Mouse (Mus musculus) forebrain, embryonic 11.5 days (tissue): Measurements from ENCODE around the gene Dusp14. TPM values are rescaled to one million over a fixed set of nuclear protein-coding genes. Genes with fewer than 3 reads are reported as not detected.

Experiments
- ATAC-seq: fragments of 200-750 bp; cut with Nextera tagmentation; replicated peaks from 2 replicates; pipeline ENCODE4 v1.8.0; 2017; ENCODE audit warnings: moderate TSS enrichment; ENCODE audit not compliant: low FRiP score
- DNase-seq: peaks from one replicate; pipeline ENCODE4 v3.0.0-alpha.2; 2017; ENCODE audit warnings: low spot score
- H3K27ac ChIP-seq: fragments of 300-500 bp; sonication (generic); 2 replicates; pipeline ENCODE4 v1.5.1; 2014; ENCODE audit warnings: low read depth, low read length
- H3K27me3 ChIP-seq: fragments of 300-500 bp; sonication (generic); 2 replicates; pipeline ENCODE4 v1.6.1; 2014; ENCODE audit warnings: mild to moderate bottlenecking, low read length, mixed read lengths; ENCODE audit not compliant: control insufficient read depth, insufficient read depth
- H3K36me3 ChIP-seq: fragments of 300-500 bp; sonication (generic); 2 replicates; pipeline ENCODE4 v1.6.1; 2014; ENCODE audit warnings: mild to moderate bottlenecking, low read length, moderate library complexity, mixed read lengths; ENCODE audit not compliant: control insufficient read depth, insufficient read depth
- H3K4me1 ChIP-seq: fragments of 300-500 bp; sonication (generic); replicated peaks from 2 replicates; pipeline ENCODE4 v1.6.1; 2014; ENCODE audit warnings: low read length, mixed read lengths; ENCODE audit not compliant: control insufficient read depth, insufficient read depth
- H3K4me2 ChIP-seq: fragments of 300-500 bp; sonication (generic); 2 replicates; pipeline ENCODE4 v1.6.1; 2014; ENCODE audit warnings: low read depth, mild to moderate bottlenecking, low read length, moderate library complexity, mixed read lengths; ENCODE audit not compliant: severe bottlenecking
- H3K4me3 ChIP-seq: fragments of 300-500 bp; sonication (generic); 2 replicates; pipeline ENCODE4 v1.5.1; 2014; ENCODE audit warnings: low read depth, low read length
- H3K9ac ChIP-seq: fragments of 300-500 bp; sonication (generic); 2 replicates; pipeline ENCODE4 v1.6.1; 2014; ENCODE audit warnings: low read length
- H3K9me3 ChIP-seq: fragments of 300-500 bp; sonication (generic); 2 replicates; pipeline ENCODE4 v1.6.1; 2016; ENCODE audit warnings: low read length, mixed read lengths; ENCODE audit not compliant: control insufficient read depth
- WGBS: fragments of 180-500 bp; shearing (Covaris S2); extraction: QIAGEN DNeasy Blood & Tissue Kit; methylation state at CpG from one replicate; pipeline ENCODE4 v1.1.7; 2014; 5-methylcytosine and 5-hydroxymethylcytosine counted together
- polyA plus RNA-seq: library from polyadenylated mRNA; unstranded; fragments of >200 nt; fragmentation: Nextera tagmentation; extraction: Ambion mirVana; gene quantifications from 2 replicates; pipeline ENCODE4 v1.2.1, GENCODE M21; 2014

Dusp14 gene
- polyA plus RNA-seq, 1 experiment from 2014 or later, result 12.8 TPM

DNA sequence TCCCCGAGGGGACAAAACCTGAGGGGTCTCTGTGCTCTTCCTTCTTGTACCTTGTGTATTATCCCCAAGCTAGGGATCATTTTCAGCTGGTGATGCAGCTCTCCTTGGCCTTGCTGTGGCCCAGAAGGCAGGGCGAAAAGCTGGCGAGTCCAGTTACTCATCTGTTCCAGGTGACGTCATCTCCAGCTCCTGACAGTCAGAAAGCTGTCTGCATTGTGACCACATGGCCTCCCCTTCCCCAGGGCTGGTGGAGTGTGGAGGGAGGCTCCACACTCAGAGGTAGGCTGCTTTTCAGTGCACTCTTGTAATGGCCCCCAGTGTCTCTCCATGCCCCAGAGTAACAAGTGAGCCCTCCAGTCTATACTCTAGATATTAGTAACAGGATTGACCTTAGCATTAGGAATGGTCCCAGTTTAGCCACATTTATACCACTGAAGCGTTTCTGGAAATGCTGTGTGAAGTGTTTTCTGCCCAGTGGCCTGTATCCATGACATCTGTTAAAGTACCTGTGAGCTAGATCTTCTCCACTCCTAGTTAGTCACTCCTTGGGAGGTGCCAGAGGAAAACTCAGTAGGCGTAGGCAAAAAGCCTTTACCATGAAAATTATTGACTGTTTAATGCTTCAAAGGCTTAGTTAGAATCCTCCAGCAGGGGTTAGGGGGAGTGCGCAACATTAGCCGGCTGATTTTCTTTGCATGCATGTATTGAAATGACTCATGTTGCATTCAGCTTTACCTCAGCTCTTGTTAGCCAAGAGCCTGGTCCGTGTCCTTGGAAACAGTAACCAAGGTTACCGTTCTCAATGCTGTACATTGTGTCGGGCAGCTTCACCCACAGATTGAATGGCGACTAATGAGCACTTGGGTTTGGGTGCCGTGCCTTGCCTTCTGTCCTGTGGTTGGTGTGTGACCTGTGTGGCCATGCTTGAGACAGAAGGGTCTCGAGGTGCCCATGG is 26.0 kb downstream of the Dusp14 start:
- peak overlapping the region; percentile 22; the same call in 1 of the 2 replicates for H3K4me2 ChIP-seq
- H3K4me1 ChIP-seq, result peaks cover 29% of the 10 kb centered on the region
- peak; percentile 97 for ATAC-seq
- no peak overlapping the region for H3K4me3 ChIP-seq
- no peaks in the 10 kb centered on the region for H3K9me3 ChIP-seq
- H3K27ac ChIP-seq, result peak overlapping the region; percentile 74
- 0 out of 2 replicates have a peak overlapping the region, but pooled peaks have one; percentile 25 for H3K9ac ChIP-seq
- H3K27me3 ChIP-seq, result no peaks in the 10 kb centered on the region
- WGBS, result 22% methylated on average over 14 of the region's 14 CpGs
- peak; percentile 84 for DNase-seq
- no peaks in the 10 kb centered on the region; the same call in 1 of the 2 replicates for H3K36me3 ChIP-seq

DNA sequence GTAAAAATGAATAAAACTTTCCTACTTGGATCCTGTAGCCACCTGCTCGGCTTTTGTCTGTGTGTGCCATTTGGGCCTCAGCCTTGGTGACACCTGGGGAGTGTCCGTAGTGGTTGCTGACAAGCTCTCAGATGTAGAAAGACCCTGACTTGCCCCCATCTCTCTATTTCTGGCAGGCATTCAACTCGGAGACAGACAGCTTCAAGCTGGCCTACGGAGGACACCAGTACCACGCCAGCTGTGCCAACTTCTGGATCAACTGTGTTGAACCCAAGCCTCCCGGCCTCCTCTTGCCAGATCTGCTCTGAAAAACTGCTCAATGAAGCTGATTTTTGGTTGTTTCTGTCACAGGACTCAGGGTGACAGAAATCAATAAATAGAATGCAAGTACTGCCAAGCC is 28.4 kb downstream of the Dusp14 start:
- DNase-seq, result no peak
- H3K4me1 ChIP-seq, result peaks cover 27% of the 10 kb centered on the region
- H3K4me3 ChIP-seq, result no peak overlapping the region
- no peaks in the 10 kb centered on the region; the same call in 1 of the 2 replicates for H3K36me3 ChIP-seq
- no peak overlapping the region for H3K4me2 ChIP-seq
- ATAC-seq, result no peak
- no peaks in the 10 kb centered on the region for H3K27me3 ChIP-seq
- 77% methylated on average over 6 of the region's 6 CpGs for WGBS
- H3K27ac ChIP-seq, result no peak overlapping the region
- no peak overlapping the region for H3K9ac ChIP-seq
- no peaks in the 10 kb centered on the region for H3K9me3 ChIP-seq

DNA sequence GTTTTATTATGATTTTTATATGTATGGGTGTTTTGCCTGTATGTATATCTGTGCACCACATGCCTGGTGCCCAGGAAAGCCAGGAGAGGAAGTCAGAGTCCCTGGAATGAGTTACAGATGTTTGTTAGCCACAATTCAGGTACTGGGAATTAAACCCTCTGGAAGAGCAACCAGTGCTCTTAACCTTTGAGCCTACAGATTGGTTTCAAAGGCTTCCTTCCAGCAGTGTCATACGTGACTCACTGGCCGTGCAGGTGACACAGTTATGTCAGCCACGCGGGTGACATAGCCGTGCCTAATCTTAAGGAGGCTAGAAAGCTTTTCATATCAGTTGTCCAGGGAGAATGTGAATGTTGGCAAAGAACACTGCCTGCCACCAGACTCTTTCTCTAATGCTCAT is 35.4 kb downstream of the Dusp14 start:
- Histone ChIP-seq H3K4me2 (no peak overlapping the region), H3K9ac (no peak overlapping the region), H3K9me3 (no peaks in the 10 kb centered on the region), H3K27me3 (no peaks in the 10 kb centered on the region), H3K27ac (no peak overlapping the region), H3K4me3 (no peak overlapping the region), H3K36me3 (no peaks in the 10 kb centered on the region; the same call in 1 of the 2 replicates), H3K4me1 (no peaks in the 10 kb centered on the region)
- DNase-seq, result no peak
- WGBS, result 88% methylated on average over 5 of the region's 5 CpGs
- no peak for ATAC-seq

DNA sequence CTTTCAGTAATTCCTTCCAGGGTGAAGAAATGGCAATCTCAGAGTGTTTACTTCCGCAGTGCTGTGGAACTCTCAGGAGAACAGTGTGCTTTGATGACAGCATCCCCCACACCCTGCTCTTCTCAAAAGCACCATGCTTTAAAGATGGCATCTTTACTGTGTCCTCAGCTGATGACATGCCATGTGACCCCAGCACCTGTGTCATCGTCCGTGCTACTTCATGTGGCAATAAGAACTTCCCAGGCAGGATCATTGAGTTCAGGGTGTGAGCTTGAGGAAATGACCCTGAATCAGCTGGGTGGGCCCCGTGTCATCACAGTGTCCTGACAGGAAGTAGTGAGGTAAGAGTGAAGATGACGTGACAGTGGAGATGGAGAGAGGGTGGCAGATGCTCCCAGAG is 36.5 kb downstream of the Dusp14 start:
- WGBS, result 91% methylated on average over 5 of the region's 5 CpGs
- Histone ChIP-seq H3K9ac (no peak overlapping the region), H3K27me3 (no peaks in the 10 kb centered on the region), H3K4me3 (no peak overlapping the region), H3K4me2 (no peak overlapping the region), H3K4me1 (no peaks in the 10 kb centered on the region), H3K36me3 (no peaks in the 10 kb centered on the region; the same call in 1 of the 2 replicates), H3K27ac (no peak overlapping the region), H3K9me3 (no peaks in the 10 kb centered on the region)
- ATAC-seq, result no peak
- no peak for DNase-seq

DNA sequence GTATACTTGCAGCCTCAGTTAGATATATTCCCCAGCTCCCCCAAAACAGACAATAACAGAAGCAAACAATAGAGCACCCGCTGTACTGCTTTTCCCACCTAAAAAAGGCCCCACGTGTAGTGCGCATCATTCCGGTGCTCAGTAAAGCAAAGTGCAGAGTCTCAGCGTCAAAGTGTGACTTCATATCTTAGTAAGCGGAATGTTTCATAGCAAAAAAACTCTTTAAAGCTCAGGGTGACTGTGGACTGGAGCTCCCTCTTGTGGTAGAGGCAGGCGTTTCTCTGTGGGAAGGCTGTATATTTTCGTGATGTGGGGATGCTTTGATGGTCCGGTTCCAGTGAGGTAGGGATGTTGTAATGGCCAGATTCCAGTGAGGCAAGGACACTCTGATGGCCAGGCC is 37.1 kb downstream of the Dusp14 start:
- WGBS, result 60% methylated on average over 9 of the region's 9 CpGs
- no peak overlapping the region for H3K9ac ChIP-seq
- ATAC-seq (no peak), DNase-seq (no peak)
- H3K27ac ChIP-seq, result no peak overlapping the region
- H3K9me3 ChIP-seq, result no peaks in the 10 kb centered on the region
- no peaks in the 10 kb centered on the region for H3K4me1 ChIP-seq
- H3K27me3 ChIP-seq, result no peaks in the 10 kb centered on the region
- no peaks in the 10 kb centered on the region; the same call in 1 of the 2 replicates for H3K36me3 ChIP-seq
- H3K4me2 ChIP-seq, result no peak overlapping the region
- no peak overlapping the region for H3K4me3 ChIP-seq

DNA sequence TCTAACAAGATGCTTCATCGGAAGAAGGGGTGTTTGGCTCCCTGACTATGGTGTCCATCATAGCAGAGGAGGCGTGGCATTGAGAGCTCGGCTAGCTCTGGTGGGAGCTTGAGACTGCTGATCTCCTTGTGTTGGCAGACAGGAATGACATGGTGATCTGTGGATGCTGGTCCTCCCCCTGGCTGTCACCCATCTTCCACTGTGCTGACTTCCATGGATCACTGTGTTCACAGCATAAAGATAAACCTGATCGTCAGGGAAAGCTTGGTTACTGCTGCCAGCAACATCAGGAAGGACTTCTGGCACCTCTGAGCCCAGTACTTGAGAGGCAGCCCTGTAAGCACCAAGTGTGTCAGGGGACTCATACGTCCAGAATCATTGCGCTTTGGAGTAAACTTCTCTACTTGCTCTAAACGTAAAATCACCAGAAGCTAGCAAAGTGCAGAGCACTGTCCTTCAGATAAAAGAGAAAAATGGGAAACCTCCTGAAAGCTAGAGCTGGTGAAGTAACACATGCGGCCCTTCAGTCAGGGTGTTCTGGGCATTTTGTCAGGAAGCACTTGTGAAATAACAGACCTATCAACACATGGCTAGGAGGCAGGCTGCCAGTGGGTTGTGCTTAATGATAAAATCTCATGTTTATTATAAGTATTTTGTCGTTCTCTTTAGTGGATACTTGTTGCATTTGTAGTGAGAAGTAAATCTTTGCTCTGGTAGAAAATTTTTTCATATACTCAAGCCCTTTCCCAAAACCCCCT is 40.6 kb downstream of the Dusp14 start:
- H3K27me3 ChIP-seq, result no peaks in the 10 kb centered on the region
- H3K4me1 ChIP-seq, result no peaks in the 10 kb centered on the region
- no peaks in the 10 kb centered on the region for H3K9me3 ChIP-seq
- no peak overlapping the region for H3K9ac ChIP-seq
- no peak for DNase-seq
- WGBS, result 90% methylated on average over 9 of the region's 9 CpGs
- no peak for ATAC-seq
- H3K4me2 ChIP-seq, result no peak overlapping the region
- no peak overlapping the region for H3K4me3 ChIP-seq
- peaks cover 10% of the 10 kb centered on the region for H3K36me3 ChIP-seq
- H3K27ac ChIP-seq, result no peak overlapping the region

DNA sequence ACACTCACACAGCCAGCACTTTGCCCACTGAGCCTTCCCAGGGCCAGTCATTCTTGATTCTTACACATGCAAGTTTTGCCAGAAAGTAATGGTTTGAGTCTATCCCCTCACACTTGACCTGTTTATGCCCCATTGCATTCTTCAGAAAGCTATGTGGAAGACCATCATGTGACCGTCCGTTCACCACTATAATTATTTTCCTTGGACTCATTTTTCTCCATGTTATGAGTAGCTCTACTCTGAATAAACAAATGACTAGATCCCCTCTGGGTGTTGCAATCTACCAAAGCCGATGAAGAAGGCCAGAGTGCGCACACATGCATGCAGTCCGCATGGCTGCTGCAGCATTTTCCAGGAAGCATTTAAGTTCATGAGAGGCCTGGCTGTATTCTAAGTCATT is 41.8 kb downstream of the Dusp14 start:
- Histone ChIP-seq H3K4me3 (no peak overlapping the region), H3K36me3 (peaks cover 10% of the 10 kb centered on the region), H3K9ac (no peak overlapping the region), H3K4me2 (no peak overlapping the region), H3K4me1 (no peaks in the 10 kb centered on the region), H3K27ac (no peak overlapping the region), H3K27me3 (no peaks in the 10 kb centered on the region), H3K9me3 (no peaks in the 10 kb centered on the region)
- DNase-seq (no peak), ATAC-seq (no peak)
- 96% methylated on average over 5 of the region's 5 CpGs for whole genome bisulfite sequencing

DNA sequence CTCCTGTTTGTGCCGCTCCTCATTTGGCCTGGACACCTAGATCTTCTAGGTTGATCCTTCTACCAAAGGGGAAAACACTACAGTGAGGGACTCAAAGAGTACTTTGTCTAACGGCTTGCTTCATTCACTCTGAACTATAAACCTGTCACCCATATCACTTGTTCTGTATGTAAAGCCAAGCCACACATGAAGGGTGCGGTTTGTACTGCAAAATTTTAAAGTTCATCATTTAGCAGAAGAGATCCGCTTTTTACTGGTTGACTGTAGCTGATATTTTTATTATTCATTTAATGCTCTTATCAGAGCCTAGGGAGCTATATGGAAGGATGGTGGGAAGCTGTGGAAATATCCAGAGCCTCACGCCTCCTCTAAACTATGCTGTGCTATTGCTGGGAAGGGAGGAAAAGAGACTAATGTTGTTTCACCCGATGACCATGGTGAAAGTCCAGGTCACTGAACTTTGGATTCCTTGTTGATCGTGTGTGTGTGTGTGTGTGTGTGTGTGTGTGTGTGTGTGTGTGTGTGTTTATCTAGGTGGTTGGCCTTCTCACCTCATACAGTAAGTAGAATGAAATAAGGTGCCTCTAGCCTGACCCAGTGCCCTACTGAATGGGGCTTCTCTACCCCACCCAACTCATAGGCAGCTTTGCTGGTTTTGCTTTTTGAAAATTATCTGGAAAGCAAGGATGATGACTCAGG is 52.1 kb downstream of the Dusp14 start:
- ATAC-seq (no peak), DNase-seq (no peak)
- no peaks in the 10 kb centered on the region; the same call in 1 of the 2 replicates for H3K36me3 ChIP-seq
- no peak overlapping the region for H3K4me3 ChIP-seq
- H3K27ac ChIP-seq, result no peak overlapping the region
- whole genome bisulfite sequencing, result 90% methylated on average over 7 of the region's 7 CpGs
- H3K4me1 ChIP-seq, result no peaks in the 10 kb centered on the region; the same call in 1 of the 2 replicates
- H3K9ac ChIP-seq, result no peak overlapping the region
- no peak overlapping the region for H3K4me2 ChIP-seq
- no peaks in the 10 kb centered on the region for H3K27me3 ChIP-seq
- H3K9me3 ChIP-seq, result no peaks in the 10 kb centered on the region
